Mouse (Mus musculus) C2C12 (cell line): Measurements from ENCODE around the gene Rpf2.

Experiments
- CTCF ChIP-seq: IDR thresholded peaks from one replicate; pipeline ENCODE4 v1.5.1; 2011; ENCODE audit not compliant: control insufficient read depth, insufficient read depth, insufficient read length
- USF1 ChIP-seq: IDR thresholded peaks from one replicate; pipeline ENCODE4 v1.6.1; 2011; ENCODE audit warnings: low read depth, mild to moderate bottlenecking, control low read depth, moderate library complexity

DNA sequence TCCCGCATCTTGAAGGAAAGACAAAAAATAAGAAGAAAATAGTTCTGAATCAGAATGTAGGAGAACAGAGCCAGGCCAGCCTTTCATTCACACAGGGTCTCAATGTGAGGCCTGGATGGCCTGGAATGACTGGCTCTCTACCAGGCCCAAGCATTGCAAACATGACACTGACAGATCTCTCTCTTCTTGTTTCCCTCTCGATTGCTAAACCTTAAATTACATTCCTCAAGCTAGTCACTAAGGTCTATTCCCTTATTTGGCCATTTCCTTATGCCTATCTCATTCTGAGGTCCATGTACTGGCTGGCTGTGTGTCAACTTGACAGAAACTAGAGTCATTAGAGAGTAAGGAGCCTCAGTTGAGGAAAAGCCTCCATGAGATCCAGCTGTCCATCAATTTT, 66.8 kb downstream of the Rpf2 start:
- TF ChIP-seq CTCF (no peak), USF1 (no peak)
